Mouse (Mus musculus) bone marrow macrophage, adult 2 months (primary cell): ENCODE measurements around the gene Samd4b. TPM values are rescaled to one million over a fixed set of nuclear protein-coding genes. Genes with fewer than 3 reads are reported as not detected.

Source experiments
- H3K27ac ChIP-seq: 2 replicates; pipeline ENCODE4 v1.5.1; 2012; ENCODE audit warnings: low read depth, low read length; ENCODE audit not compliant: insufficient read depth
- H3K4me1 ChIP-seq: 2 replicates; pipeline ENCODE4 v1.6.1; 2012; ENCODE audit warnings: low read length; ENCODE audit not compliant: control insufficient read depth, insufficient read depth
- H3K4me3 ChIP-seq: 2 replicates; pipeline ENCODE4 v1.5.1; 2012; ENCODE audit warnings: mild to moderate bottlenecking, low read length, moderate library complexity; ENCODE audit not compliant: insufficient read depth
- CTCF ChIP-seq: IDR thresholded peaks from 2 replicates; pipeline ENCODE4 v1.5.1; 2012; ENCODE audit warnings: low read depth, mild to moderate bottlenecking, low read length, moderate library complexity
- POLR2A ChIP-seq: IDR thresholded peaks from 2 replicates; pipeline ENCODE4 v1.6.1; 2012; ENCODE audit warnings: mild to moderate bottlenecking, low read depth, low read length, borderline replicate concordance
- polyA plus RNA-seq: library from polyadenylated mRNA; stranded (reverse); fragments of >200 nt; gene quantifications from 2 replicates; pipeline ENCODE4 v1.2.4, GENCODE M21; 2012; ENCODE audit not compliant: missing spikeins, insufficient read depth, insufficient read length

Gene Samd4b
- polyA plus RNA-seq, 1 experiment: 47.4 TPM

- TF ChIP-seq POLR2A (no peak), CTCF (no peak)
Measured at GRCm38 (mm10) chr7:28478854-28479253, 119.1 kb downstream of the Samd4b start.

GRCm38 (mm10) chr7:28477363-28477762, 120.6 kb downstream of the Samd4b start:
- no peak for TF ChIP-seq CTCF
- no peak for TF ChIP-seq POLR2A

More at GRCm38 (mm10) chr7:28478854-28479253, 119.1 kb downstream of the Samd4b start:
- Histone ChIP-seq H3K27ac (no peak overlapping the region), H3K4me1 (peaks cover 6% of the 10 kb centered on the region), H3K4me3 (no peak overlapping the region)

DNA sequence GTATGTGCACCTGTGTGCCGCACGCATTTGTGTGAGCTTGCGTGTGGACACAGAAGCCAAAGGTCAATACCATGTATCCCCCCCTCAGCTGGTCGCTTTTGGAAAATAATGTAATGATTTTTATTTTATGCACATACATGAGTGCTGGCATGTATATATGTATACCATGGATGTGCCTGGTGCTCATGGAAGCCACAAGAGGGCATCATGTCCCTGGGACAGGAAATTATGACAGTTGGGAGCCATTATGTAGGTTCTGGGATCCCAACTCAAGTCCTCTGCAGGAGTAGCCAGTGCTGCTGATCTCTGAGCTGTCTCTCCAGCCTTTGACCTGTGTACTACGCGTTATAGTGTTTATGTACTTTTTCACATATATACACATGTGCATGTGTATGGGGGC, 121.8 kb downstream of the Samd4b start:
- peaks cover 12% of the 10 kb centered on the region for H3K4me1 ChIP-seq
- TF ChIP-seq CTCF (no peak), POLR2A (no peak)
- no peak overlapping the region for H3K27ac ChIP-seq
- no peak overlapping the region for H3K4me3 ChIP-seq

More at GRCm38 (mm10) chr7:28477363-28477762, 120.6 kb downstream of the Samd4b start:
- Histone ChIP-seq H3K4me1 (peaks cover 6% of the 10 kb centered on the region), H3K4me3 (no peak overlapping the region), H3K27ac (no peak overlapping the region)

DNA sequence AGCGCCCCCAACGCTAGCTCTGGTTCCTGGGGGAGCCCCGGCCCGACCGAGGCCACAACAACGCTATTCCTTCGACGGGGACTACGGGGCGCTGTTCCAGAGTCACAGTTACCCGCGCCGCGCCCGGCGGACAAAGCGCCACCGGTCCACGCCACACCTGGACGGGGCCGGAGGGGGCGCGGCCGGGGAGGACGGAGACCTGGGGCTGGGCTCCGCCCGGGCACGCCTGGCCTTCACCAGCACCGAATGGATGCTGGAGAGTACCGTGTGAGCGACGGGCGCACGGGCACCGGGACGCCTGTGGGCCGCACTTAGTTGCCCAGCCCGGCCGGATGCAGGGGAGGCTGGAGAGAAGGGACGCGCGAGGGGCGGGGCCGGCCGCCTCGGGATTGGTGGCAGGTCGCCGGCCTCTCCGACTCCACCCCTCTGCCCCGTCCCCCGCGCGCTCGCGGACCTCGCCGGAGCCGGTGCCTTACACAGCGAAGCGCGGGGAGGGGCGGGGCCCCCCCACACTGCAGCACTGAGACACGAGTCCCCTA, 130.7 kb downstream of the Samd4b start:
- Histone ChIP-seq H3K27ac (no peak overlapping the region), H3K4me1 (peaks cover 18% of the 10 kb centered on the region), H3K4me3 (peak overlapping the region; percentile 29)
- TF ChIP-seq POLR2A: no peak
- no peak for TF ChIP-seq CTCF

GRCm38 (mm10) chr7:28466721-28467212, 131.2 kb downstream of the Samd4b start:
- TF ChIP-seq CTCF (no peak), POLR2A (no peak)

DNA sequence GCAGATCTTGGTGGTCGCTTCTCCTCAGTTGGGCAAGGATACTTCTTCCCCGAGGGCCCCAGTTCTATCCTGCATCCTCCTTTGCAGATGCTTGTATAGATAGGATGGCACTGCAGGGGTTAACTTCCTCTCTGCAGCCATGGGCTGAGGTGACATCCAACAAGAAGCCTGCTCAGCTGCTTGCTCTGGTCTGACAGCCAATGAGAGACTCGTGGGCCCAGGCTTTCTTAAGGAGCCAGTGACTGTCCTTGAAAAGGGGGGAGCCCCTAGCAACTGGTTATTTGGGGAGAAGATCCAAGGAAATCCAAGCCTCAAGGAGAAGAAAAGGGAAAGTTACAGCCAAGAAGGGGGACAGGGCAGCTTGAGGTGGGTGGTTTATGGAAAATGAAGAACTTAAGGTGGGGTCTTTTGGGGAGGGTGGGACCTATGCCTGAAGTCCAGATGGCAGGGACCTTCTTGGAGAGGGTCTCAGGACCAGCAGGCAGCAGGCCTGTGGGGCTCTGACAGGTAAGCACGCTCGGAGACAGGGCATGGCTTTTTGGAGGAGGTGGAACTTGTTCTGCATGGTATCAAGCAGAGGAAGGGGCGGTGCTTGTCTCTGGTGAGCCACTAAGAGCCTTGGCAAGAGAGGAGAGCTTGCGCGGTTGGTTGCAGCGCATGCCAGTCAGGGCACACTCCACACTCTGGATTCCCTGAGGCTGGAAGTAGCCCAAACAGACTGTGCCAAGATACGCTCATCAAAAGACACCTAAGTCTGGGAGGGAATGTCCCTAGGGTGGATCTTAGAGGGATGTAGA, 133.3 kb downstream of the Samd4b start:
- no peak overlapping the region for H3K4me3 ChIP-seq
- no peak overlapping the region for H3K27ac ChIP-seq
- peaks cover 4% of the 10 kb centered on the region for H3K4me1 ChIP-seq
- TF ChIP-seq CTCF (no peak), POLR2A (no peak)

More at GRCm38 (mm10) chr7:28466721-28467212, 131.2 kb downstream of the Samd4b start:
- no peak overlapping the region for H3K27ac ChIP-seq
- H3K4me1 ChIP-seq: peaks cover 18% of the 10 kb centered on the region
- H3K4me3 ChIP-seq: no peak overlapping the region

DNA sequence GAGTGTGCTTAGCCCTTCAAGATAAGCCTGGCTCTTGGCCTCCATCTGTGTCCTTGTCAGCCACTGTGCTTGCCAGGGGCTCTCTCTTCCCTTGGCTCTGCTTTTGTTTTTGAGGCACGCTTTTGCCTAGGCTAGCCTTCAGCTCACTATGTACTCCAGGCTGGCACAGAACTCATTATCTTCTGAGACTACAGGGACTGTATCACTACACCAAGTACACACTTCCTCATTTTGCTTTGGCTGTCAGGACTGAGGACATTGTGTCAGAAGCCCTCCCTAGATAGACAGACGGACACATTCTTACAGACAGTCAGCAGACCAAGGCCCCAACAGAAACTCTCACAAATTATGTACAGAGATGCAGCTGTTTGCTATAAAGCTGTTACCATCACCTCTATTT, 135.2 kb downstream of the Samd4b start:
- TF ChIP-seq POLR2A: no peak
- no peak for TF ChIP-seq CTCF
- no peak overlapping the region for H3K4me3 ChIP-seq
- H3K4me1 ChIP-seq: peaks cover 4% of the 10 kb centered on the region
- H3K27ac ChIP-seq: no peak overlapping the region

DNA sequence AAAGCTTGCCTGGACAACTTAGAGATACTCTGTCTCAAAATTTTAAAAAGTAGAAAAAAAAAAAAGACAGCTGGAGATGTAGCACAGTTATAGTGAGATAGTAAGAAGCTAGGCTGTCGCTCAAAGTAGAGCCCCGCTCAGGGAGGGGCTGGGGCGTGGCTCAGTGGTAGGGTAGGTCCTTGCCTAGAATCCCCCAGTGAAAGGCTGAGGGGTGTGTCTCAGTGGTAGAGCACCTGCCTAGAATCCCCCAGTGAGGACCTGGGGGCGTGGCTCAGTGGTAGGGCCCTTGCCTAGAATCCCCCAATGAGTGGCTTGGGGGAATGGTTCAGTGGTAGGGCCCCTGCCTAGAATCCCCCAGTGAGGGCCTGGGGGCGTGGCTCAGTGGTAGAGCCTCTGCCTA, 137.6 kb downstream of the Samd4b start:
- H3K4me1 ChIP-seq: peaks cover 4% of the 10 kb centered on the region

GRCm38 (mm10) chr7:28452361-28453005, 145.5 kb downstream of the Samd4b start:
- H3K4me3 ChIP-seq: peak overlapping the region; percentile 63
- no peak overlapping the region for H3K27ac ChIP-seq
- TF ChIP-seq CTCF (no peak), POLR2A (no peak)
- no peaks in the 10 kb centered on the region for H3K4me1 ChIP-seq

More for the DNA sequence above, 137.6 kb downstream of the Samd4b start:
- no peak for TF ChIP-seq CTCF
- no peak for TF ChIP-seq POLR2A
- Histone ChIP-seq H3K27ac (no peak overlapping the region), H3K4me3 (no peak overlapping the region)

GRCm38 (mm10) chr7:28451531-28452360, 146.2 kb downstream of the Samd4b start, which contains the start of gene Lrfn1:
Gene Lrfn1, plus strand, starts transcription at chr7:28451980.
- H3K4me3 ChIP-seq: peak within 1 kb of the TSS; percentile 63
- no peaks in the 10 kb centered on the region for H3K4me1 ChIP-seq
- no peak within 1 kb of the TSS for H3K27ac ChIP-seq
- TF ChIP-seq CTCF: no peak
- no peak for TF ChIP-seq POLR2A
